Mouse (Mus musculus) kidney, postnatal 10 days (tissue): ENCODE data around the gene Rps27a.

Source experiments
- DNase-seq: peaks from one replicate; pipeline ENCODE4 v3.0.0; 2021; ENCODE audit warnings: mixed read lengths

Rps27a gene

GRCm38 (mm10) chr11:29512818-29513535 is 34.9 kb downstream of the Rps27a start:
- no peak for DNase-seq

GRCm38 (mm10) chr11:29509421-29509820 is 38.5 kb downstream of the Rps27a start:
- no peak for DNase-seq

GRCm38 (mm10) chr11:29504899-29505625 is 42.8 kb downstream of the Rps27a start:
- no peak for DNase-seq

GRCm38 (mm10) chr11:29503948-29504893 is 43.7 kb downstream of the Rps27a start:
- DNase-seq, result no peak

- no peak for DNase-seq
Measured at GRCm38 (mm10) chr11:29496962-29497361, 50.9 kb downstream of the Rps27a start.
